Mouse (Mus musculus) E14TG2a.4 (cell line): ENCODE data around the gene Paqr7.

Source experiments
- CTCF ChIP-seq: conservative IDR thresholded peaks from 2 replicates; pipeline ENCODE4 v1.5.1; 2014; ENCODE audit warnings: low read length
- NANOG ChIP-seq: IDR thresholded peaks from 2 replicates; pipeline ENCODE4 v1.6.1; 2014; ENCODE audit warnings: borderline replicate concordance, low read length, mixed read lengths

DNA sequence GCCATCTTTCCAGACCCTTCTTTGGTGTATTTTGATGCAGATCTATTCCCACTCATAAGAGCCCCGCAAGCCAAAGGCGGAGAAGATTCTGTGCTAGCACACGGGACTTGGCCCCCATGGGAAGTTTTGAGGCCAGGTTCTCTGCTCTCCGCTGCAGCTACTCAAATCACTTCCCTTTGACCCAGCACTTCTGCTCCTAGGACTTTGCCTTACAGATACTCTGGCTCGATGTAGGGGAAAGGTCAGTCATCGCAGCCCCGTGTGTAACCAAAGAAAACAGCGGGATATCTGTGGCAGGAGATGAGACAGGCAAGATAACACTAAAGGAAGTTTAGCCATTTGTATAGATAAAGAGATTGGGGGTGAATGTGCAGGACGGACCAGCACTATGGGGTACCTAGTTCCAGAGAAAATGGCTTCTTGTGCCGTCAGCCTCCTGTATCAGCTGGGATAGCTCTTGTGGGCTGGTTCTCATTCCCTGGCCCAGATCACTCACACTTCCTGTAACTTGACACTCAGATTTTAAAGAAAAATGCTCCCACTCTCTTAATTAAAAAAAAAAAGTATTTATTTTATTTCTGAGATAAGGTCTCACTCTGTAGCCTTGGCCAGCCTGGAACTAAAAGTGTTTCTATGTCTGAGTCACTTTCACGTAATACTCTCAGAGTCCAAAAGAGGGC, 6.4 kb upstream of the Paqr7 start:
- no peak for TF ChIP-seq CTCF
- no peak for TF ChIP-seq NANOG
